Mouse (Mus musculus): Measurements from ENCODE around the gene Tmem259.

Tmem259 gene

GRCm38 (mm10) chr10:79940749-79941148 is 43.4 kb downstream of the Tmem259 start:
- in situ Hi-C loops (cut with MboI, MseI): no loop called here

GRCm38 (mm10) chr10:79937775-79938526 is 46.2 kb downstream of the Tmem259 start:
- in situ Hi-C loops (cut with MboI, MseI): no loop called here

GRCm38 (mm10) chr10:79936911-79937441 is 47.2 kb downstream of the Tmem259 start:
- in situ Hi-C loops (cut with MboI, MseI): no loop called here

- in situ Hi-C loops (cut with MboI, MseI): no loop called here
Observed at GRCm38 (mm10) chr10:79936284-79936910, 47.7 kb downstream of the Tmem259 start.

- in situ Hi-C loops (cut with MboI, MseI): no loop called here
Observed at GRCm38 (mm10) chr10:79934794-79935569, 49.1 kb downstream of the Tmem259 start.

- in situ Hi-C loops (cut with MboI, MseI): no loop called here
Observed at GRCm38 (mm10) chr10:79934272-79934721, 49.8 kb downstream of the Tmem259 start.

GRCm38 (mm10) chr10:79933861-79934260 is 50.3 kb downstream of the Tmem259 start:
- in situ Hi-C loops (cut with MboI, MseI): no loop called here

- in situ Hi-C loops (cut with MboI, MseI): no loop called here
Observed at GRCm38 (mm10) chr10:79933145-79933679, 50.9 kb downstream of the Tmem259 start.

- in situ Hi-C loops (cut with MboI, MseI): no loop called here
Observed at GRCm38 (mm10) chr10:79932736-79933135, 51.4 kb downstream of the Tmem259 start.

GRCm38 (mm10) chr10:79931797-79932196 is 52.3 kb downstream of the Tmem259 start:
- in situ Hi-C loops (cut with MboI, MseI): no loop called here

GRCm38 (mm10) chr10:79930826-79931186 is 53.3 kb downstream of the Tmem259 start:
- in situ Hi-C loops (cut with MboI, MseI): no loop called here

GRCm38 (mm10) chr10:79929967-79930825 is 53.9 kb downstream of the Tmem259 start:
- in situ Hi-C loops (cut with MboI, MseI): loop anchor here in 1 of 2 experiments (5.0 to 10.0 kb wide), 2 partner anchors 48 to 95 kb away; no protein-coding TSS in a partner anchor

GRCm38 (mm10) chr10:79928907-79929701 is 55.0 kb downstream of the Tmem259 start:
- in situ Hi-C loops (cut with MboI, MseI): loop anchor here in 1 of 2 experiments (5.0 to 10.0 kb wide), 2 partner anchors 47 to 94 kb away; no protein-coding TSS in a partner anchor

- in situ Hi-C loops (cut with MboI, MseI): loop anchor here in 1 of 2 experiments (5.0 to 10.0 kb wide), 2 partner anchors 46 to 93 kb away; no protein-coding TSS in a partner anchor
Observed at GRCm38 (mm10) chr10:79928030-79928694, 56.0 kb downstream of the Tmem259 start.

- in situ Hi-C loops (cut with MboI, MseI): loop anchor here in 1 of 2 experiments (5.0 to 10.0 kb wide), 2 partner anchors 45 to 93 kb away; no protein-coding TSS in a partner anchor
Observed at GRCm38 (mm10) chr10:79927324-79928029, 56.7 kb downstream of the Tmem259 start.

GRCm38 (mm10) chr10:79926491-79927323 is 57.4 kb downstream of the Tmem259 start, which contains the start of gene Arid3a:
Gene Arid3a, plus strand, starts transcription at chr10:79927043.
- in situ Hi-C loops (cut with MboI, MseI): loop anchor here in 1 of 2 experiments (5.0 to 10.0 kb wide), 2 partner anchors 44 to 92 kb away; no protein-coding TSS in a partner anchor

Data from T-helper 17 cell (primary cell).